Mouse (Mus musculus) layer of hippocampus, postnatal 14 days (tissue): ENCODE data around the gene Znrd1. TPM values are rescaled to one million over a fixed set of nuclear protein-coding genes. Genes with fewer than 3 reads are reported as not detected.

ENCODE experiments used
- DNase-seq, 2 experiments: peaks; one replicate each; pipeline ENCODE4 v3.0.0; 2021 to 2022; ENCODE audit warnings: low spot score in 2 of 2, mixed read lengths in 1 of 2
- total RNA-seq, 2 experiments: library from RNA; stranded (reverse); gene quantifications; 2 replicates each; pipeline ENCODE4 v1.2.3; 2021

Znrd1 gene
- total RNA-seq, 2 experiments from 2014 or later: 29.3 to 34.2 TPM

DNA sequence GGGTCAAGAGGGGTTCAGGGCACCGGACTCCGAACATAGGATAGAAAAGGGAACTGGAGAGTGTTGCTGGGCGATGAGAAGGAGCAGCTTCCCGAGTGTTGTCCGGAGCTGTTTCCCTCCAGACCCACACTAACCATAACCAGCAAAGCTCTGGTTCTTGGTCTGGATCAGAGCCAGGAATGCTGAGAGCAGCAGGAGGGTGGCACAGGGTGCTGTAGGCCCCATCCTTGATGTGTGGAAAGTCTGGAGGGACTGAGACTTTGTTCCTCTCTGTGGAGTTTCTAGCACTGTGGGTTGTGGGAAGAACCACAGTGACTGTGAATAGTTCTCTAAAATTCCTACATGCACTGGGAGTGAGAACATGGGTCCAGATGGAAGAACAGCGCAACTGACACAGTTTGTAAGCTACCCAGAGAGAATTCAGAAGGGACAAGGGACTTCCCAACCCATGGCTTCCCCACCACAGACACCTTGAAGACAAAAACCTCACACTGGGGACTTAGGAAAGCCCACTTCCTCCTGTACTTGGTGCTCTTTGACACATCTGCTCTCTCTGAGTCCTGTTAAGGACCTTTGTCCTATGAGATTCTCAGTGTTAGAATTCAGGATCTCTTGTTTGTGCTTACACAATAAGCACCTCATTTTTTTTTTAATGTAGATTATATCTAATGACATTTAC, 13.0 kb upstream of the Znrd1 start:
- no peak for DNase-seq

DNA sequence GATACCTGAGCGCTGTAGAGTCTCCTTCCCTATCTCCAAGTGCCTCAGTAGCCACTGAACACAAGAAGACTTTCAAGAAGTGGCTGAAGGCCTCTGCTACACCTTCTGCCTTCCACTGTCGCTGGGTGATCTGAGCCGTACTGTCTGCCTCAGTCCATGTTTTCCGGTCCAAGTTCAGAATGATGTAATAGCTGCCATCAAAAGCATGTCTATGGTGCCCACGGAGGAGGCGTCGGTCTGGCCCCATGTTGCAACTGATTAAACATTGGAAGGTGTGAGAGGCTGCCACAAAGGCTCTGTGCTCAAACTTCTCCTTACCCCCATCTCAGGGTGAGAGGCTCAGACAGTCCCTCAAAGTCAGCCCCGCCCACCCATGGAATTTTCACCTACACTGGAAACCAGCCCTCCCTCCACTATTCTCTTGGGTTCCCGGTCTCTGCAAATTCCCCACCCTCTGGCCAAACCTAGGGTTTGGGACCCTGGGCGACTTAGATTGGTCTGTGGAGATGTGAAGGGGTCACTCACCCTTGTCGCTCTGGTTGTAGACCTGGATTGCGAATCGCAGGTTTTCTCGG, 12.0 kb upstream of the Znrd1 start:
- no peak for DNase-seq

DNA sequence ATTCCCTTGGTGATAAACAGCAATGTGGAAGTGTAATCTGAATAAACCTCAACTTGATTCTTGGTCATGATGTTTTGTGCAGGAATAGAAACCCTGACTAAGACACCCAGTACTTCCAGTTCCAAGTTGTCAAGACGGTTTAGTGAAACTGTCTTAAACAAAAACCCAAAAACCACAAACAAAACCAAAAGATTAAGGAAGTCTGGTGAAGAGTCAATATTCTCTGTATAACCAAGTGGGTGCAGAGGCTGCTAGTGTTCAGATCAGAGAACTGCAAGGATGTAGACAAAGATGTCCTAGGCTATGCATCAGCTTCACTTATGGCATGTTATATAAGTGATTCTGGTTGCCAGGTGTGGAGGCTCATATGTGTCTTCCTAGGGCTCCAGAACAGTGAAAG, 8.5 kb upstream of the Znrd1 start:
- no peak for DNase-seq

GRCm38 (mm10) chr17:36961125-36961524, 2.8 kb upstream of the Znrd1 start:
- no peak for DNase-seq

DNA sequence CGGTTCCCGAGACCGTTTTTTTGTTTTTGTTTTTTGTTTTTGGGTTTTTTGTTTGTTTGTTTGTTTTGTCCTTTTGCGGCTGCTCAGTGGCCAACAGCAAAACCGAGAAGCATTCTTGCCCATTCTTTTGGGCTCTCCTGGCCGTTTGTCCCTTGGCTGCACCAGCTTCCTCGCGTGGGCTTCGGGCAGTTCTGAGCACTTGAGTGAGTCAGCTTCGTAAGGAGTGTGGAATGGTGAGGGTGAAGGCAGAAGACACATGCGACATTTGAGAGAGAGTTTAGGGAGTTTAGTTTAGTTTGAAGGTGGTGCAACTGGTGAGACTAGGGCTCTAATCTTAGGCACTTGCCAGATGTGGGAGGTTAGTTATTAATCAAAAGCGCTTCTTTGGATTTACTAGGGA, 525 bp upstream of the Znrd1 start:
- DNase-seq: no peak

- no peak for DNase-seq
These were observed 5.3 kb downstream of the Znrd1 start for GRCm38 (mm10) chr17:36953062-36953461.

GRCm38 (mm10) chr17:36952631-36953030, 5.7 kb downstream of the Znrd1 start:
- no peak for DNase-seq

GRCm38 (mm10) chr17:36950981-36951947, 7.1 kb downstream of the Znrd1 start, which contains the start of gene Ppp1r11:
Gene Ppp1r11, minus strand, starts transcription at chr17:36951741.
- DNase-seq: peak; percentile 95 to 98

GRCm38 (mm10) chr17:36949265-36949664, 9.1 kb downstream of the Znrd1 start:
- DNase-seq: no peak

GRCm38 (mm10) chr17:36948286-36948685, 10.1 kb downstream of the Znrd1 start:
- no peak for DNase-seq

DNA sequence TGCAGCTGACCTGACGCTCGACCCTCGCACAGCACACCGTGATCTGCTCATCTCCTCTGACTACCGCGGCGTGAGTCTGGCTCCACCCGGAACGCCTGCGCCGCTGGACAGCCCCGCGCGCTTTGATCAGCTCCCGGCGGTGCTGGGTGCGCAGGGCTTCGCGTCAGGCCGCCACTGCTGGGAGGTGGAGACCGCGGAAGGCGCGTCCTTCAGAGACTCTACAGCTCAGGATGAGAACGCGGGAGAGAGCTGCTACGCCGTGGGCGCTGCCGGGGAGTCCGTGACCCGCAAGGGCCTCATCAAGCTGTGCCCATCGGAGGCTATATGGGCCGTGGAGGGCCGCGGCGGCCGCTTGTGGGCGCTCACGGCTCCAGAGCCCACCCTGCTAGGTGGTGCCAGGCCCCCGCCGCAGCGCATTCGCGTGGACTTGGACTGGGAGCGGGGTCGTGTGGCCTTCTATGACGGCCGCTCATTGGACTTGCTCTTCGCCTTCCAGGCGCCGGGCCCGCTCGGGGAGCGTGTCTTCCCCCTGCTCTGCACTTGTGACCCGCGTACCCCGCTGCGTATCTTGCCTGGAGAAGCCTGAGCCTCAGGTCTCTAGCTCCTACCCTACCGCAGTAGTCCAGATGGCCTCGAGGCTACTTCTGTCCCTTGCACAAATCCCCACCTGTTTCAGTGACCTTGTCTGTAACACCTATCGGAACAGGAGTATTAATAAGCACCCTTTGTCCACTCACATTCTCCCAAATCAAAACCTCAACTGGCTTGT, 11.1 kb downstream of the Znrd1 start:
- peak; percentile 52 to 64 for DNase-seq

DNA sequence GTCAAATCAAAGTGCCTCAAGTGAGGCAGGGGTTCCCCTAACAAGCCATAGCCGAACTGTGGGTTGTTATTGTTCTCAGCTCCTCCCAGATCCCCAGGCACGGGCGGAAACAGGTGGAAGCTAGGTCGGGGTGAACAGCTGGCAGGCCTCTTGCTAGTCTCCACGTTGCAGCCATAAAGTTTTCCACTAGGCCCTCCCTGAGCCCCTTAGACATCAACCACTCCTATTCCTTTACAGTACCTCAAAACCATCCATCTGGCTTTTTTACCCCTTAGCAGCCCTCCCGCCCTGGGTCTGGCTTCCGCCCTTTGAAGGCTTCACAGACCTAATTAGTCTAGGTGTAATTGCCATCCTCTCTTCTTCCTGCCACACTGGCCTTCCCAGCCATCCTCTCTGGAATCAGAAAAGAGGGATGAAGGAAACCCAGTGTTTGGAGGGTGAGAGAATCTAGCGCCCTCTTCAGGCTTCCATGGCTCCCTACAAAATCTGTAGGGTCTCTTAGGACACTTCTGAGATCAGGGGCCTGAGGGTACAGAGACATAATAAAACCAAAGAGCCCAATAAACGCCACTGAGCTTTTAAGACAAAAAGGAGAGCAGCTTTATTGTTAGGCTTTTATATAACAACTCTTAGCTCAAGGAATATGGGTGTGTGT, 14.1 kb downstream of the Znrd1 start:
- DNase-seq: no peak

DNA sequence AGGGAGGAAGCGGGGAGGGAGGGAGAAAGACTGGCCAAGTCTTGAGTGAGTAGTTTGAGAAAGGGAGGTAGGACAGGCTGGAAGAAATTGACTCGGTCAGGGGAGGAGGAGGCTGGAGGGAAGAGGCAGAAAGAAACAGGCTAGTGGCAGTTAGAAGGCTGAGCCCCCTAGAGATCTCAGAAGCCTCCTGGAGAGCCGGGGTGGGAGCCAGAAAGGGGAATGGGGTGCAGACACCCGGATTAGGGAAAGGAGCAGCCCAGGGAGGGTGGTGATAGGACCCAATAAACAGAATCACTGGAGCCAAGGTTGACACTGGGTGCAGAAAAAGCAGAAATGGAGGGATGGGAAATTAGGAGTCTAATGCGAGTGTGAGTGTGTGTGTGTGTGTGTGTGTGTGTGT, 14.7 kb downstream of the Znrd1 start:
- no peak for DNase-seq

DNA sequence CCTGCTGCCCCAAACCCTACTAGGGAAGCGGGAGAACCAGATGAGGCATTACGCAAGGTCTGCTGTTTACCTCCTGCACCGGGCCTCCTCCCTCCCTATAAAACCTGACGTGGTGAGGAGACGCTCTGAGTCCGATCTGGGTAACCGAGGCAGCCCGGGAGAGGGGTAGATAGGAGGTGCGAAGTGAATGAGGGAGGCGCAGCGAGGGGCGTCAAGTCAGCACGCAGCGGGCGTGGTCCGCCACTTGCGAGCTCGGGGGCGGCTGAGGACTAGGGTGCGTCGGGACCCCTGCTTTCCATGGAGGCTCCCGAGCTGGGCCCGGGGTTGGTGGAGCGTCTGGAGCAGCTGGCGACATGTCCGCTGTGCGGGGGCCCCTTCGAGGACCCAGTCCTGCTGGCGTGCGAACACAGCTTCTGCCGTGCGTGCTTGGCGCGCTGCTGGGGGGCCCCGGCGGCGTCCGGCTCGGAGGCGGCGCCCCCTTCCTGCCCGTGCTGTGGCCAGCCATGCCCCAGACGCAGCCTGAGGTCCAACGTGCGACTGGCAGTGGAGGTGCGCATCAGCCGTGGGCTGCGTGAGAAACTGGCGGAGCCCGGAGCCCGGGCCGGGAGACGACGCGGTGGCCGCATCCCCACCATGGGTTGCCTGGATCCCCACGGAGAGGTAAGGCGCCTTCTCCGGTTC, 15.4 kb downstream of the Znrd1 start, which contains the start of gene Rnf39:
Rnf39 (plus strand) TSS at position 128 of the 681 bp plus-strand sequence.
- no peak for DNase-seq

DNA sequence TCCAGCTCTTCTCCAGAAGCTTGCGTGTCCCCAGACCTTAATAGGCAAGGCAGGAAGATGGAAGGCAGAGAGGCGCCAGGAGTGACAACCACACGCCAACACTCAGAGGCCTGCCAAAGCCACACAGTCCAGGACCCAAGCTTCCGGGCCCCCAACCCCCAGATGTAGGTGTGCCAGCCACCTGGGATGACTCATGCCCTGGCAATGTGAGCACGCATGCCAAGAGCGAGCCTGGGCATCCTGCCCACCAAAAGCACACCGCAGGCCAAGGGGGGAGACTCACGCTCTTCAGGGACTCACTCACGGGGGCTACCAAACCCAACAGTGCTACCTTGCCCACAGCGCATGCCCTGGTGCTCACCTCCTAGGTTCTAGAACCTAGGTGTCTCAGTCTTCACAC, 16.0 kb downstream of the Znrd1 start:
- DNase-seq: no peak

- no peak for DNase-seq
These were observed 20.3 kb downstream of the Znrd1 start for GRCm38 (mm10) chr17:36938056-36938455.

- DNase-seq: no peak
These were observed 26.6 kb downstream of the Znrd1 start for GRCm38 (mm10) chr17:36931806-36932205.

- DNase-seq: no peak
These were observed 27.2 kb downstream of the Znrd1 start for GRCm38 (mm10) chr17:36931130-36931529.

GRCm38 (mm10) chr17:36930233-36930632, 28.1 kb downstream of the Znrd1 start:
- no peak for DNase-seq
